Mouse (Mus musculus) neural tube, embryonic 15.5 days (tissue): Measurements from ENCODE around the gene 4930432M17Rik. TPM values are rescaled to one million over a fixed set of nuclear protein-coding genes. Genes with fewer than 3 reads are reported as not detected.

ENCODE experiments used
- ATAC-seq: fragments of 200-750 bp; cut with Nextera tagmentation; 2 replicates; pipeline ENCODE4 v1.8.0; 2017; ENCODE audit warnings: mild to moderate bottlenecking, moderate TSS enrichment, moderate library complexity; ENCODE audit not compliant: low FRiP score
- H3K27ac ChIP-seq: fragments of 300-500 bp; sonication (generic); replicated peaks from 2 replicates; pipeline ENCODE4 v1.5.1; 2015; ENCODE audit warnings: mild to moderate bottlenecking, inconsistent platforms
- H3K27me3 ChIP-seq: fragments of 300-500 bp; sonication (generic); replicated peaks from 2 replicates; pipeline ENCODE4 v1.6.1; 2015; ENCODE audit warnings: inconsistent platforms
- H3K36me3 ChIP-seq: fragments of 300-500 bp; sonication (generic); 2 replicates; pipeline ENCODE4 v1.6.1; 2015; ENCODE audit warnings: inconsistent platforms
- H3K4me1 ChIP-seq: fragments of 300-500 bp; sonication (generic); 2 replicates; pipeline ENCODE4 v1.6.1; 2015; ENCODE audit warnings: inconsistent platforms
- H3K4me2 ChIP-seq: fragments of 300-500 bp; sonication (generic); 2 replicates; pipeline ENCODE4 v1.6.1; 2015; ENCODE audit warnings: inconsistent platforms, mild to moderate bottlenecking, moderate library complexity
- H3K4me3 ChIP-seq: fragments of 300-500 bp; sonication (generic); replicated peaks from 2 replicates; pipeline ENCODE4 v1.5.1; 2015; ENCODE audit warnings: mild to moderate bottlenecking, inconsistent platforms
- H3K9ac ChIP-seq: fragments of 300-500 bp; sonication (generic); replicated peaks from 2 replicates; pipeline ENCODE4 v1.6.1; 2015; ENCODE audit warnings: mild to moderate bottlenecking, inconsistent platforms
- H3K9me3 ChIP-seq: fragments of 300-500 bp; sonication (generic); replicated peaks from 2 replicates; pipeline ENCODE4 v1.6.1; 2016; ENCODE audit warnings: inconsistent platforms
- WGBS: fragments of 180-500 bp; shearing (Covaris S2); methylation state at CpG from one replicate; pipeline ENCODE4 v1.1.7; 2015; ENCODE audit warnings: mixed read lengths; 5-methylcytosine and 5-hydroxymethylcytosine counted together
- polyA plus RNA-seq: library from polyadenylated mRNA; unstranded; fragments of >200 nt; fragmentation: Nextera tagmentation; extraction: Ambion mirVana; gene quantifications from 2 replicates; pipeline ENCODE4 v1.2.1, GENCODE M21; 2015

4930432M17Rik gene
- polyA plus RNA-seq, 1 experiment from 2014 or later, result not detected

DNA sequence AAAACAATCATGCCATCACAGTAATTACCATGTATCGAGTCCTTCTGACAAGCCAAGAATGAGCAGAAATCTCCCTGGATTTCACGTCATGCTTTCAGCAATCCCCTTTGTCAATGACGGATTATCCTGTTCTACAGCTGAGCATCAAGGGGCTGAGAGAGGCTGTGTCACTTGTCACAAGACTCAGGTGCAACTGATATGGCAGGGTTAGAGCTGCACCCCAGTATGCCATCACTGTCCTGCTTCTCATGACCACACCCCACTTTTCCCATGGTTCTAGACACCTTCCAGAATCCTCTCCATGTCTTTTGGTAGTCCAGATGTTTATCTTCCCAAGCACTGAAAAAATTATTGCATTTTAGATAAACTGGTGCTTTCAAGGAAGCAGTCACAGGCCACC is 8.9 kb downstream of the 4930432M17Rik start:
- Histone ChIP-seq H3K4me2 (no peak overlapping the region), H3K4me3 (no peak overlapping the region), H3K36me3 (no peaks in the 10 kb centered on the region), H3K4me1 (no peaks in the 10 kb centered on the region), H3K27me3 (no peaks in the 10 kb centered on the region), H3K27ac (no peak overlapping the region), H3K9me3 (no peaks in the 10 kb centered on the region), H3K9ac (no peak overlapping the region)
- no peak for ATAC-seq
- 62% methylated on average over 3 of the region's 3 CpGs for WGBS

GRCm38 (mm10) chr3:121680187-121680586 is 9.6 kb downstream of the 4930432M17Rik start:
- H3K4me2 ChIP-seq, result no peak overlapping the region
- no peaks in the 10 kb centered on the region for H3K36me3 ChIP-seq
- H3K4me3 ChIP-seq, result no peak overlapping the region
- no peaks in the 10 kb centered on the region for H3K4me1 ChIP-seq
- no peak for ATAC-seq
- no peak overlapping the region for H3K9ac ChIP-seq
- 82% methylated on average over 3 of the region's 3 CpGs for WGBS
- H3K9me3 ChIP-seq, result no peaks in the 10 kb centered on the region
- H3K27me3 ChIP-seq, result no peaks in the 10 kb centered on the region
- no peak overlapping the region for H3K27ac ChIP-seq

DNA sequence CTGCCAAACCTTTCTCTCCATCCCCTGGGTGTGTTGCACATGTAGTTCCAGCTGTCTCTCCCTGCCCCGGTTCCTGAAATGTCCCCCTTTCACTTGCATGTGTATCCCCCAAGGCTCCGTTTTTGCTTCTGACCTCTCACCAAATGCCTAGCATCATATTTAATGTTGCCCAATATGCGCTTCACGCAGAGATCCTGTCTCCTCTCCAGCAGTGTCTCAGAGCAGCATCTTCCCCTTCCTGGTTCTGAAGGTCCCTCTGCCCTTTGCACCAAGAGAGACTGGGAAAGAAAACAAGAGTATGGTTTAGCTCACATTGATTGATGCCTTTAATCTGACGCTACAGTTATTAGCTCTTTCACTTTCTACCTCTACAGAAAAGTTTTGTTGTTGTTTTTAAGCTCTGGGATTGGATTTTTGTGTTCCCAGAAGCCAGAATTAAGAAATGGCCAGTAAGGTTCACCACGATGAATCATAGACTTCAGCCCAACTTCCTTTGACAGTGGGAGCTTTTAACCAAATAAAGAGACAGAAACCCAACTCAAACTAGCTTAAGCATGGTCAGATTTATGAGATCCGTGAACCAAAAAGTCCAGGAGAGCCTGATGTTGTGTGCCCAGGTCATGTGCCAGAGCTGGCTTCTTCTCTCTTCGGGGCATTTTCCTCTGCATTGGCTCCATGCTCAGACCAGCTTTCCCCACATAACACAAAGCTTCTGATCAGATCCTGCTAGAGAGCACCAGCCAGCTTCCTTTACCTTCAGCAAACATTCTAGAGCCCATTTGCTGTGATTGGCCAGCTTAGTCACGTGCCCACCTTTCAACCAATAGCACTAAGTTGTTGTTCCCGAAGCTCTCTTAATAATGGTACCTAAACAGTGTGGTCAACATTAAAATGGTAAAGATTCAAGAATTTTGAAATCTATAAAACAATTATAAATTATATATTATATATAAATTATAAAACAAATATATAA is 12.2 kb downstream of the 4930432M17Rik start:
- H3K9me3 ChIP-seq, result no peaks in the 10 kb centered on the region
- H3K27ac ChIP-seq, result no peak overlapping the region
- H3K4me3 ChIP-seq, result no peak overlapping the region
- H3K9ac ChIP-seq, result no peak overlapping the region
- H3K4me2 ChIP-seq, result no peak overlapping the region
- H3K36me3 ChIP-seq, result no peaks in the 10 kb centered on the region
- H3K4me1 ChIP-seq, result no peaks in the 10 kb centered on the region
- ATAC-seq, result no peak
- H3K27me3 ChIP-seq, result no peaks in the 10 kb centered on the region
- 91% methylated on average over 10 of the region's 10 CpGs for WGBS

- no peaks in the 10 kb centered on the region for H3K27me3 ChIP-seq
- WGBS, result 67% methylated on average over 4 of the region's 4 CpGs
These were observed 14.0 kb downstream of the 4930432M17Rik start for GRCm38 (mm10) chr3:121684552-121684951.

DNA sequence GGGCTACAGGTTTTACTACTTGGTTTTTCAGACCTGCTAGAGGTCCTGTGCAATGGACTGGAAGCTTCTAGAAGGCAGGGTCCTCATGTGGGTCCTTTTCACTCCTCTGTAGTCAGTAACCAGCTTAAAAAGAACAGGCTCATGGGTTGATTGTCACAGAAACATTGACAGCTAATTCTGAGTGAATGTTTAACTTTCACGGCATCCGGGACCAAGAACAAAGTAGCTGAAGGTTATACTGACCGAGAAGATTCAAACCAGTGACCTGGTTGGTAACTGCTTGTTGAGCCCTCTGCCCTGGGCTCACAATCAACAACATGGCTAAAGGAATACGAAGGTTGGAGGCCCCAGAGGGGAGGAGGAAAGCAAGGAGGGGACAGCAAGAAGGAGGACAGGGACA is 14.4 kb downstream of the 4930432M17Rik start:
- Histone ChIP-seq H3K4me1 (no peaks in the 10 kb centered on the region), H3K4me3 (no peak overlapping the region), H3K9me3 (no peaks in the 10 kb centered on the region), H3K36me3 (no peaks in the 10 kb centered on the region), H3K4me2 (no peak overlapping the region), H3K27ac (no peak overlapping the region), H3K9ac (no peak overlapping the region), H3K27me3 (no peaks in the 10 kb centered on the region)
- no peak for ATAC-seq
- 84% methylated on average over 4 of the region's 4 CpGs for WGBS

More at GRCm38 (mm10) chr3:121684552-121684951, 14.0 kb downstream of the 4930432M17Rik start:
- Histone ChIP-seq H3K9me3 (no peaks in the 10 kb centered on the region), H3K4me2 (no peak overlapping the region), H3K4me1 (no peaks in the 10 kb centered on the region), H3K27ac (no peak overlapping the region), H3K36me3 (no peaks in the 10 kb centered on the region), H3K4me3 (no peak overlapping the region), H3K9ac (no peak overlapping the region)
- no peak for ATAC-seq

DNA sequence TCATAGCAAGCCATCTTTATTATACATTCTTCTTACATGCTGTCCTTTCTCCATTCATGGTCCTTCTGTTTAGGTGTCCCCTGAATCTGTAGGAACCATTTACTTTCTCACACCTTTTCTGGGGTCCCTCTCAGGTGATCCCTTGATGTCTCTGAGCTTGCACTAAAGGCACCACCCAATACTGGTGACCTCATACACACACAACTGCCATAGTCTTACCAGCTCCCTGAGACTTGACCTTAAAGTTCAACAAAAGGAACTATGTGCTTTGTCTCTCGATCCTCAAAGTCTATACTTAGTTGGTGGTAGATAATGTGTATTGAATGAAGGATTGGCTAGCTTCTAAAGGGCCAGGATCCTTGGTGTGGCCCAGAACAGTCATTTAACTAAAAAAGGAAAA is 15.4 kb downstream of the 4930432M17Rik start:
- no peak overlapping the region for H3K9ac ChIP-seq
- H3K4me2 ChIP-seq, result no peak overlapping the region
- no peak overlapping the region for H3K4me3 ChIP-seq
- H3K4me1 ChIP-seq, result no peaks in the 10 kb centered on the region
- H3K27ac ChIP-seq, result no peak overlapping the region
- H3K27me3 ChIP-seq, result no peaks in the 10 kb centered on the region
- H3K9me3 ChIP-seq, result no peaks in the 10 kb centered on the region
- no peaks in the 10 kb centered on the region for H3K36me3 ChIP-seq
- WGBS, result 73% methylated on average over 1 of the region's 1 CpGs
- ATAC-seq, result no peak

GRCm38 (mm10) chr3:121686408-121686911 is 15.9 kb downstream of the 4930432M17Rik start:
- Histone ChIP-seq H3K36me3 (no peaks in the 10 kb centered on the region), H3K27me3 (no peaks in the 10 kb centered on the region), H3K9ac (no peak overlapping the region), H3K4me1 (no peaks in the 10 kb centered on the region), H3K9me3 (no peaks in the 10 kb centered on the region), H3K4me2 (no peak overlapping the region), H3K27ac (no peak overlapping the region), H3K4me3 (no peak overlapping the region)
- 51% methylated on average over 4 of the region's 4 CpGs for WGBS
- peak; percentile 28; the same call in 1 of the 2 replicates for ATAC-seq

DNA sequence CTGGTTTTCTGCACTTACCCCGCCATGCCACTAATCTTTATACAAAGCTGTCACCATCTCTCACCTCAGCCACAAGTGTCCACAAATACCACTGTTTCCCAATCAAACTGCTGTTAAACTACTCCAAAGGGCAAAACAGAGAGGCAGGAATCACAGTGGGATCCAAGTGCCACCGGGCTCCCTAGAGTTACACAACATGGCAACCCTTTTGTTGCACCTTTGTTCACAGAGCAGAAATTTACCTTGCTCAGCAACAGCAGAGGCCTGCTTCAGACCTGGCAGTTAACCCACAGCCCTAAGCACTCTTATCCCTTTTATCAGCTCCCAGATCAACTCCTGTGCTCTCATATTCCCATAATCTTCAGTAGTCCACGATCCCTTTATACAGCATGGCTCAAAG is 17.2 kb downstream of the 4930432M17Rik start:
- no peak for ATAC-seq
- WGBS, result 90% methylated on average over 3 of the region's 3 CpGs
- Histone ChIP-seq H3K4me2 (no peak overlapping the region), H3K9me3 (no peaks in the 10 kb centered on the region), H3K4me3 (no peak overlapping the region), H3K9ac (no peak overlapping the region), H3K36me3 (no peaks in the 10 kb centered on the region), H3K27me3 (no peaks in the 10 kb centered on the region), H3K4me1 (no peaks in the 10 kb centered on the region), H3K27ac (no peak overlapping the region)

GRCm38 (mm10) chr3:121689029-121689428 is 18.5 kb downstream of the 4930432M17Rik start:
- Histone ChIP-seq H3K36me3 (no peaks in the 10 kb centered on the region), H3K4me2 (no peak overlapping the region), H3K27ac (no peak overlapping the region), H3K4me1 (no peaks in the 10 kb centered on the region), H3K4me3 (no peak overlapping the region), H3K9me3 (no peaks in the 10 kb centered on the region), H3K27me3 (no peaks in the 10 kb centered on the region), H3K9ac (no peak overlapping the region)
- ATAC-seq, result no peak
- 89% methylated on average over 5 of the region's 5 CpGs for WGBS

- no peak for ATAC-seq
- 95% methylated on average over 3 of the region's 3 CpGs for WGBS
- no peaks in the 10 kb centered on the region for H3K4me1 ChIP-seq
These were observed 19.1 kb downstream of the 4930432M17Rik start for GRCm38 (mm10) chr3:121689697-121690096.

DNA sequence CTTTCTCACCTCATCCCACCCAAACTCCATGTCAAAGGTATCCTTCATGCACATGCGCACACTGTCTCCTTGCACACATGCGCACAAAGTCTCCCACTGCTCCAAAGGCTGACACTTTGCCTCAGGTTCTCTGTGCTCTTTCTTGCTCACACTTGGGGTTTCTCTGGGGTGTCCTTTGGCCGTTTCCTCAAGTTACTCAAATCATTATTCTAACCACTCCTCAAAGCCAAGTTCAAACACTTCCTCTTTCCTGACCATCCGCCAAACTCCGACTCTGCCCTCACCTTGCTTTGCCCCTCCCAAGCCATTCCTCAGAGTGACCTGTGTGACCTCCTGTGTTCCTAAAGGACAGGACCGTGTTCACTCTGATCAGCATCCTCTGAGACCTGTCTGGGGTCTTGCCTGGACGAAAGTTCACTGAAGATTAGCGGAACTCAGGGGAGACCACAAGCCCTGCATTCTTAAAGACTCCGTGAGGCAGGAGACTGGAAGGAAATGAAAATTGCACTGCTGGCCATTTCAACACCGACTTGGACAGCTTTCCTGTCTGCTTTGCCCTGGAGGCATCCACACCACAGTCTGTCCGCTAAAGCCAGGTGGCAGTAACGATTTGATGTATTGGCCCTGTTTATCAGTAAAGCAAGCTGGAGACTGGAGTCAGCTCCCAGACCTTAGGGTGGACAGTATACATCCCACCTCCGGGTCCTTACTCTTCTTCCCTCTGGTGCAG is 22.6 kb downstream of the 4930432M17Rik start:
- ATAC-seq, result no peak
- H3K4me3 ChIP-seq, result no peak overlapping the region
- no peaks in the 10 kb centered on the region for H3K4me1 ChIP-seq
- no peaks in the 10 kb centered on the region for H3K27me3 ChIP-seq
- 84% methylated on average over 13 of the region's 13 CpGs for WGBS
- H3K27ac ChIP-seq, result no peak overlapping the region
- no peaks in the 10 kb centered on the region for H3K9me3 ChIP-seq
- no peaks in the 10 kb centered on the region for H3K36me3 ChIP-seq
- H3K9ac ChIP-seq, result no peak overlapping the region
- H3K4me2 ChIP-seq, result no peak overlapping the region

More at GRCm38 (mm10) chr3:121689697-121690096, 19.1 kb downstream of the 4930432M17Rik start:
- Histone ChIP-seq H3K27me3 (no peaks in the 10 kb centered on the region), H3K4me3 (no peak overlapping the region), H3K9ac (no peak overlapping the region), H3K9me3 (no peaks in the 10 kb centered on the region), H3K27ac (no peak overlapping the region), H3K4me2 (no peak overlapping the region), H3K36me3 (no peaks in the 10 kb centered on the region)
